ENCODE assay signal across 26 mouse cellular contexts in the genomic region with DNA sequence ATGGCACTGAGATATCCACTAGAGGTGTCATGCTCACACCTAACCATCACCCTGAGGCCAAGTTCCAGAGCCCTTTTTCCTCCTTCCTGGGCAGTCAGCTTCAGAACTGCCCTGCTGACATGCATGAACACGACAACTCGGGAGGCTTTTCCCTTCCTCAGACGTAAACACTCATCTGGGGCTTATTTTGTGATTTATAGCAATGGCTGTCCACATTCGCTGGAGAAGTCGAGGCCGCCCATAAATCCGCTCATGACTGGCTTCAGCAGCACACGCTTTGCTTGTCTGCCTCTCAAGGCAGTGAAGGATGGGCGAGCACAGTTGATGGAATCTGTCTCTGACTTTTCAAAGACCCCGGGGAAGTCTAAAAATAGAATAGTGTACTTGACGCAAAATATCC. TPM values are rescaled to one million over a fixed set of nuclear protein-coding genes. Genes with fewer than 3 reads are reported as not detected.
DNase-seq lines count a peak whose midpoint lies in the region; ATAC-seq lines count a peak whose summit lies in the region.
"Had no signal": no experiment of that assay in that cellular context is flagged by ENCODE, and none has a peak within 500 bp of the region (broad histone marks: within the 10 kb centered on the region; RNA-seq: fewer than 3 reads in every experiment).

No protein-coding gene starts in this region.

- 14% methylated on average over 11 of the region's 11 CpGs for WGBS in kidney, embryonic 15.5 days
- 87% methylated on average over 11 of the region's 11 CpGs for WGBS in midbrain, embryonic 16.5 days
- 87% methylated on average over 11 of the region's 11 CpGs for WGBS in midbrain, embryonic 14.5 days
- WGBS in neural tube, embryonic 14.5 days, result 59% methylated on average over 11 of the region's 11 CpGs

- no peaks in the 10 kb centered on the region for H3K36me3 ChIP-seq in kidney, embryonic 15.5 days
- no peaks in the 10 kb centered on the region for H3K36me3 ChIP-seq in midbrain, embryonic 16.5 days (ENCODE audit: control insufficient read depth, insufficient read depth, low read length)
- no peaks in the 10 kb centered on the region for H3K36me3 ChIP-seq in midbrain, embryonic 14.5 days (ENCODE audit: control insufficient read depth, insufficient read depth, low read length)
- H3K36me3 ChIP-seq in neural tube, embryonic 14.5 days (ENCODE audit: control insufficient read depth, insufficient read depth, low read length), result no peaks in the 10 kb centered on the region
- H3K36me3 ChIP-seq: embryonic facial prominence, embryonic 12.5 days; embryonic facial prominence, embryonic 15.5 days; heart, embryonic 12.5 days; heart, embryonic 15.5 days; hindbrain, embryonic 10.5 days; hindbrain, embryonic 13.5 days had no signal

- peaks cover 5% of the 10 kb centered on the region; the same call in 1 of the 2 replicates for H3K4me1 ChIP-seq in kidney, embryonic 15.5 days
- H3K4me1 ChIP-seq in midbrain, embryonic 16.5 days (ENCODE audit: control insufficient read depth, insufficient read depth, low read length), result no peaks in the 10 kb centered on the region
- H3K4me1 ChIP-seq in midbrain, embryonic 14.5 days (ENCODE audit: control insufficient read depth, insufficient read depth, low read length), result no peaks in the 10 kb centered on the region
- H3K4me1 ChIP-seq in neural tube, embryonic 14.5 days (ENCODE audit: control insufficient read depth, insufficient read depth, low read length), result no peaks in the 10 kb centered on the region
- H3K4me1 ChIP-seq: embryonic facial prominence, embryonic 12.5 days; embryonic facial prominence, embryonic 15.5 days; heart, embryonic 12.5 days; heart, embryonic 15.5 days; hindbrain, embryonic 10.5 days; hindbrain, embryonic 13.5 days had no signal

- no peak overlapping the region for H3K27ac ChIP-seq in kidney, embryonic 15.5 days
- H3K27ac ChIP-seq in midbrain, embryonic 16.5 days (ENCODE audit: low read length), result 0 out of 2 replicates have a peak overlapping the region, but pooled peaks have one; percentile 11
- H3K27ac ChIP-seq in midbrain, embryonic 14.5 days (replicated peaks; ENCODE audit: low read depth, low read length), result no peak overlapping the region
- H3K27ac ChIP-seq in neural tube, embryonic 14.5 days (ENCODE audit: low read depth, low read length), result 0 out of 2 replicates have a peak overlapping the region, but pooled peaks have one; percentile 22
- H3K27ac ChIP-seq: embryonic facial prominence, embryonic 12.5 days; embryonic facial prominence, embryonic 15.5 days; heart, embryonic 15.5 days; hindbrain, embryonic 10.5 days; hindbrain, embryonic 13.5 days had no signal

- H3K4me2 ChIP-seq in kidney, embryonic 15.5 days, result no peak overlapping the region
- no peak overlapping the region for H3K4me2 ChIP-seq in midbrain, embryonic 16.5 days (ENCODE audit: low read length)
- H3K4me2 ChIP-seq in midbrain, embryonic 14.5 days (ENCODE audit: low read length), result no peak overlapping the region
- no peak overlapping the region for H3K4me2 ChIP-seq in neural tube, embryonic 14.5 days (ENCODE audit: low read depth, low read length)
- H3K4me2 ChIP-seq: embryonic facial prominence, embryonic 12.5 days; embryonic facial prominence, embryonic 15.5 days; heart, embryonic 12.5 days; heart, embryonic 15.5 days; hindbrain, embryonic 13.5 days had no signal

- DNase-seq in kidney, postnatal 14 days, result peak; percentile 2
- DNase-seq in midbrain, embryonic 14.5 days, result no peak
- DNase-seq in mesoderm, embryonic 11.5 days (ENCODE audit: low read depth, low spot score), result peak; percentile 54
- no peak for DNase-seq in right cerebral cortex, postnatal 36 days (ENCODE audit: low spot score in 2 of 2)
- DNase-seq: adrenal gland, adult 2 months; adrenal gland, postnatal 14 days; cerebellum, adult 11 months; cerebellum, adult 2 months; cerebellum, adult 9-11 months; cerebellum, postnatal 25 days; gastrocnemius, postnatal 25 days; heart, adult 18-20 months; heart, postnatal 10 days; heart, postnatal 36 days had no signal

- no peak for ATAC-seq in kidney, embryonic 15.5 days (replicated peaks; ENCODE audit: low FRiP score)
- no peak for ATAC-seq in midbrain, embryonic 16.5 days
- ATAC-seq in midbrain, embryonic 14.5 days (ENCODE audit: low FRiP score, low TSS enrichment), result no peak
- no peak for ATAC-seq in neural tube, embryonic 14.5 days (ENCODE audit: low read depth)
- ATAC-seq: CD4-positive, CD25-positive, alpha-beta regulatory T cell, adult 4 months; forebrain, embryonic 14.5 days had no signal

- no peaks in the 10 kb centered on the region for H3K27me3 ChIP-seq in kidney, embryonic 15.5 days
- no peaks in the 10 kb centered on the region for H3K27me3 ChIP-seq in midbrain, embryonic 16.5 days (ENCODE audit: control insufficient read depth, insufficient read depth, low read depth, low read length)
- no peaks in the 10 kb centered on the region for H3K27me3 ChIP-seq in midbrain, embryonic 14.5 days (ENCODE audit: control insufficient read depth, insufficient read depth, low read length)
- no peaks in the 10 kb centered on the region for H3K27me3 ChIP-seq in neural tube, embryonic 14.5 days (ENCODE audit: control insufficient read depth, insufficient read depth, low read length)
- H3K27me3 ChIP-seq: embryonic facial prominence, embryonic 12.5 days; embryonic facial prominence, embryonic 15.5 days; heart, embryonic 12.5 days; heart, embryonic 15.5 days; hindbrain, embryonic 13.5 days had no signal

- no peak overlapping the region for H3K4me3 ChIP-seq in kidney, embryonic 15.5 days (replicated peaks)
- H3K4me3 ChIP-seq in midbrain, embryonic 16.5 days (ENCODE audit: low read depth, low read length), result no peak overlapping the region
- H3K4me3 ChIP-seq in midbrain, embryonic 14.5 days (replicated peaks; ENCODE audit: low read depth, low read length), result no peak overlapping the region
- no peak overlapping the region for H3K4me3 ChIP-seq in neural tube, embryonic 14.5 days (ENCODE audit: low read depth, low read length)
- H3K4me3 ChIP-seq: embryonic facial prominence, embryonic 12.5 days; embryonic facial prominence, embryonic 15.5 days; heart, embryonic 12.5 days; heart, embryonic 15.5 days; hindbrain, embryonic 10.5 days; hindbrain, embryonic 13.5 days had no signal

- H3K9ac ChIP-seq in kidney, embryonic 15.5 days, result no peak overlapping the region
- no peak overlapping the region for H3K9ac ChIP-seq in midbrain, embryonic 16.5 days (ENCODE audit: low read depth, low read length)
- no peak overlapping the region for H3K9ac ChIP-seq in midbrain, embryonic 14.5 days (replicated peaks; ENCODE audit: low read length)
- H3K9ac ChIP-seq in neural tube, embryonic 14.5 days (replicated peaks; ENCODE audit: low read depth, low read length), result no peak overlapping the region
- H3K9ac ChIP-seq: embryonic facial prominence, embryonic 12.5 days; embryonic facial prominence, embryonic 15.5 days; heart, embryonic 12.5 days; heart, embryonic 15.5 days; hindbrain, embryonic 13.5 days had no signal

- H3K9me3 ChIP-seq in kidney, embryonic 15.5 days (replicated peaks), result no peaks in the 10 kb centered on the region
- H3K9me3 ChIP-seq in midbrain, embryonic 16.5 days (replicated peaks; ENCODE audit: control insufficient read depth, low read length, poor library complexity, severe bottlenecking), result no peaks in the 10 kb centered on the region
- no peaks in the 10 kb centered on the region for H3K9me3 ChIP-seq in midbrain, embryonic 14.5 days (ENCODE audit: control insufficient read depth, low read length)
- H3K9me3 ChIP-seq in neural tube, embryonic 14.5 days (ENCODE audit: control insufficient read depth, low read length), result no peaks in the 10 kb centered on the region
- H3K9me3 ChIP-seq: embryonic facial prominence, embryonic 12.5 days; embryonic facial prominence, embryonic 15.5 days; heart, embryonic 12.5 days; heart, embryonic 15.5 days; hindbrain, embryonic 10.5 days; hindbrain, embryonic 13.5 days had no signal

RNA-seq across cellular contexts. Expression of gene Elmod1, which starts 18.1 kb away (rescaled TPM):
- 0.53 and 0.62 TPM in 2 replicates for polyA plus RNA-seq in kidney, embryonic 15.5 days (2015; fragmentation: Nextera tagmentation; extraction: Ambion mirVana)
- 19.3 and 19.4 TPM in 2 replicates for polyA plus RNA-seq in midbrain, embryonic 16.5 days (2015; fragmentation: Nextera tagmentation; extraction: Ambion mirVana)
- polyA plus RNA-seq in midbrain, embryonic 14.5 days (2014; fragmentation: Nextera tagmentation; extraction: Ambion mirVana), result 19.3 and 23.3 TPM in 2 replicates
- polyA plus RNA-seq in neural tube, embryonic 14.5 days (2014; fragmentation: Nextera tagmentation; extraction: Ambion mirVana), result 26.6 and 37.4 TPM in 2 replicates
- polyA plus RNA-seq: C2C12; CD4-positive, CD25-positive, alpha-beta regulatory T cell, adult 4 months; heart, embryonic 12.5 days had no signal

Comparison
In these comparisons a context has a peak if more than half of its experiments do, and no peak if none do; other contexts are left out.
1. H3K27ac ChIP-seq: peak in midbrain, embryonic 16.5 days (single experiment) and neural tube, embryonic 14.5 days (single experiment); none in kidney, embryonic 15.5 days (single experiment) and midbrain, embryonic 14.5 days (single experiment).
2. DNase-seq: peak in kidney, postnatal 14 days (single experiment) and mesoderm, embryonic 11.5 days (single experiment); none in midbrain, embryonic 14.5 days (single experiment) and right cerebral cortex, postnatal 36 days (0 of 2).
3. RNA of gene Elmod1, which starts 18.1 kb away (polyA plus RNA-seq): 26.6 to 37.4 TPM in neural tube, embryonic 14.5 days, 19.3 to 19.4 TPM in midbrain, embryonic 16.5 days and 19.3 to 23.3 TPM in midbrain, embryonic 14.5 days; 0.53 to 0.62 TPM in kidney, embryonic 15.5 days; every median in the first group is over 10 times any median in the second.